Mouse (Mus musculus) lung, embryonic 16.5 days (tissue): ENCODE measurements around the gene Mex3a. TPM values are rescaled to one million over a fixed set of nuclear protein-coding genes. Genes with fewer than 3 reads are reported as not detected.

Experiments used
- ATAC-seq: fragments of 200-750 bp; cut with Nextera tagmentation; 2 replicates; pipeline ENCODE4 v1.8.0; 2017; ENCODE audit warnings: low read depth, mild to moderate bottlenecking, moderate library complexity
- H3K27ac ChIP-seq: fragments of 300-500 bp; sonication (generic); 2 replicates; pipeline ENCODE4 v1.5.1; 2014; ENCODE audit warnings: mild to moderate bottlenecking, control low read depth, low read length
- H3K27me3 ChIP-seq: fragments of 300-500 bp; sonication (generic); 2 replicates; pipeline ENCODE4 v1.6.1; 2014; ENCODE audit warnings: low read depth, low read length, mixed read lengths; ENCODE audit not compliant: control insufficient read depth, insufficient read depth
- H3K36me3 ChIP-seq: fragments of 300-500 bp; sonication (generic); 2 replicates; pipeline ENCODE4 v1.6.1; 2014; ENCODE audit warnings: low read length; ENCODE audit not compliant: control insufficient read depth, insufficient read depth
- H3K4me1 ChIP-seq: fragments of 300-500 bp; sonication (generic); replicated peaks from 2 replicates; pipeline ENCODE4 v1.6.1; 2014; ENCODE audit warnings: low read length, mixed read lengths; ENCODE audit not compliant: control insufficient read depth, insufficient read depth
- H3K4me2 ChIP-seq: fragments of 300-500 bp; sonication (generic); 2 replicates; pipeline ENCODE4 v1.6.1; 2014; ENCODE audit warnings: low read depth, low read length, control low read depth
- H3K4me3 ChIP-seq: fragments of 300-500 bp; sonication (generic); 2 replicates; pipeline ENCODE4 v1.5.1; 2014; ENCODE audit warnings: mild to moderate bottlenecking, low read length, control low read depth
- H3K9ac ChIP-seq: fragments of 300-500 bp; sonication (generic); 2 replicates; pipeline ENCODE4 v1.6.1; 2014; ENCODE audit warnings: low read length, control low read depth
- H3K9me3 ChIP-seq: fragments of 300-500 bp; sonication (generic); 2 replicates; pipeline ENCODE4 v1.6.1; 2016; ENCODE audit warnings: low read length; ENCODE audit not compliant: control insufficient read depth
- WGBS: fragments of 180-500 bp; shearing (Covaris S2); extraction: QIAGEN DNeasy Blood & Tissue Kit; methylation state at CpG from one replicate; pipeline ENCODE4 v1.1.7; 2014; 5-methylcytosine and 5-hydroxymethylcytosine counted together
- polyA plus RNA-seq: library from polyadenylated mRNA; unstranded; fragments of >200 nt; fragmentation: Nextera tagmentation; extraction: Ambion mirVana; gene quantifications from 2 replicates; pipeline ENCODE4 v1.2.1, GENCODE M21; 2015

Gene Mex3a
- polyA plus RNA-seq, 1 experiment from 2014 or later = 13.5 TPM

- Histone ChIP-seq H3K27ac (peak overlapping the region; percentile 58), H3K36me3 (no peaks in the 10 kb centered on the region), H3K4me2 (no peak overlapping the region), H3K27me3 (no peaks in the 10 kb centered on the region), H3K9ac (no peak overlapping the region), H3K4me3 (no peak overlapping the region), H3K9me3 (no peaks in the 10 kb centered on the region), H3K4me1 (peaks cover 28% of the 10 kb centered on the region)
- 38% methylated on average over 9 of the region's 9 CpGs for WGBS
- ATAC-seq = no peak
Measured at GRCm38 (mm10) chr3:88494836-88495628, 37.2 kb upstream of the Mex3a start.

GRCm38 (mm10) chr3:88495741-88496415, 36.3 kb upstream of the Mex3a start:
- no peak for ATAC-seq
- H3K36me3 ChIP-seq = no peaks in the 10 kb centered on the region
- H3K27ac ChIP-seq = no peak overlapping the region
- H3K9ac ChIP-seq = no peak overlapping the region
- H3K27me3 ChIP-seq = no peaks in the 10 kb centered on the region
- no peaks in the 10 kb centered on the region for H3K9me3 ChIP-seq
- WGBS = 74% methylated on average over 10 of the region's 10 CpGs
- peaks cover 24% of the 10 kb centered on the region for H3K4me1 ChIP-seq
- no peak overlapping the region for H3K4me3 ChIP-seq
- no peak overlapping the region for H3K4me2 ChIP-seq

GRCm38 (mm10) chr3:88499580-88499979, 32.6 kb upstream of the Mex3a start:
- H3K27me3 ChIP-seq = no peaks in the 10 kb centered on the region
- no peak overlapping the region for H3K4me2 ChIP-seq
- peaks cover 33% of the 10 kb centered on the region for H3K4me1 ChIP-seq
- H3K36me3 ChIP-seq = no peaks in the 10 kb centered on the region
- no peak overlapping the region for H3K27ac ChIP-seq
- WGBS = 77% methylated on average over 4 of the region's 4 CpGs
- no peak overlapping the region for H3K9ac ChIP-seq
- H3K4me3 ChIP-seq = no peak overlapping the region
- H3K9me3 ChIP-seq = no peaks in the 10 kb centered on the region
- no peak for ATAC-seq

GRCm38 (mm10) chr3:88500087-88500486, 32.1 kb upstream of the Mex3a start:
- no peak overlapping the region; the same call in 1 of the 2 replicates for H3K4me2 ChIP-seq
- no peaks in the 10 kb centered on the region for H3K27me3 ChIP-seq
- H3K4me3 ChIP-seq = no peak overlapping the region
- H3K9ac ChIP-seq = no peak overlapping the region
- no peaks in the 10 kb centered on the region for H3K36me3 ChIP-seq
- H3K27ac ChIP-seq = no peak overlapping the region
- 82% methylated on average over 7 of the region's 7 CpGs for WGBS
- ATAC-seq = no peak
- H3K4me1 ChIP-seq = peaks cover 28% of the 10 kb centered on the region
- H3K9me3 ChIP-seq = no peaks in the 10 kb centered on the region

- WGBS = 39% methylated on average over 4 of the region's 4 CpGs
- no peaks in the 10 kb centered on the region for H3K36me3 ChIP-seq
- no peak overlapping the region for H3K27ac ChIP-seq
- H3K9me3 ChIP-seq = no peaks in the 10 kb centered on the region
- H3K27me3 ChIP-seq = no peaks in the 10 kb centered on the region
- no peak overlapping the region for H3K9ac ChIP-seq
- H3K4me3 ChIP-seq = peak overlapping the region; percentile 82
- ATAC-seq = no peak
- peak overlapping the region; percentile 98 for H3K4me2 ChIP-seq
- peaks cover 28% of the 10 kb centered on the region for H3K4me1 ChIP-seq
Measured at GRCm38 (mm10) chr3:88500655-88501365, 31.4 kb upstream of the Mex3a start.

GRCm38 (mm10) chr3:88501366-88502030, 30.7 kb upstream of the Mex3a start:
- no peaks in the 10 kb centered on the region for H3K9me3 ChIP-seq
- H3K36me3 ChIP-seq = no peaks in the 10 kb centered on the region
- no peaks in the 10 kb centered on the region for H3K27me3 ChIP-seq
- WGBS = 50% methylated on average over 6 of the region's 6 CpGs
- peak overlapping the region; percentile 89 for H3K9ac ChIP-seq
- H3K4me3 ChIP-seq = peak overlapping the region; percentile 82
- H3K4me1 ChIP-seq = peaks cover 28% of the 10 kb centered on the region
- peak overlapping the region; percentile 98 for H3K4me2 ChIP-seq
- no peak for ATAC-seq
- peak overlapping the region; percentile 85 for H3K27ac ChIP-seq

- H3K4me2 ChIP-seq = peak overlapping the region; percentile 98
- peak overlapping the region; percentile 89 for H3K9ac ChIP-seq
- H3K9me3 ChIP-seq = no peaks in the 10 kb centered on the region
- no peaks in the 10 kb centered on the region for H3K27me3 ChIP-seq
- peak overlapping the region; percentile 82 for H3K4me3 ChIP-seq
- peak overlapping the region; percentile 85 for H3K27ac ChIP-seq
- WGBS = 11% methylated on average over 11 of the region's 11 CpGs
- no peaks in the 10 kb centered on the region for H3K36me3 ChIP-seq
- H3K4me1 ChIP-seq = peaks cover 28% of the 10 kb centered on the region
- no peak for ATAC-seq
Measured at GRCm38 (mm10) chr3:88502031-88502571, 30.1 kb upstream of the Mex3a start.

GRCm38 (mm10) chr3:88502641-88503504, 29.3 kb upstream of the Mex3a start:
- peak; percentile 94 for ATAC-seq
- H3K4me2 ChIP-seq = peak overlapping the region; percentile 98
- no peaks in the 10 kb centered on the region for H3K27me3 ChIP-seq
- H3K9ac ChIP-seq = peak overlapping the region; percentile 89
- H3K4me1 ChIP-seq = peaks cover 28% of the 10 kb centered on the region
- peak overlapping the region; percentile 85 for H3K27ac ChIP-seq
- WGBS = under 1% methylated on average over 55 of the region's 55 CpGs
- peak overlapping the region; percentile 82 for H3K4me3 ChIP-seq
- H3K9me3 ChIP-seq = no peaks in the 10 kb centered on the region
- H3K36me3 ChIP-seq = no peaks in the 10 kb centered on the region
